Mouse (Mus musculus) adrenal gland, adult 10 weeks (tissue): Measurements from ENCODE around the gene Armcx2. TPM values are rescaled to one million over a fixed set of nuclear protein-coding genes. Genes with fewer than 3 reads are reported as not detected.

ENCODE experiments used
- polyA plus RNA-seq: library from polyadenylated mRNA; stranded (reverse); fragments of 350-450 nt; fragmentation: Illumina TruSeq; extraction: RNeasy Lipid Tissue Mini Kit (QIAGEN cat#74804); gene quantifications from one replicate; pipeline ENCODE4 v1.2.3, GENCODE M21; 2014; ENCODE audit warnings: low read depth, low replicate concordance

Gene Armcx2
- polyA plus RNA-seq = 68.6 TPM

DNA sequence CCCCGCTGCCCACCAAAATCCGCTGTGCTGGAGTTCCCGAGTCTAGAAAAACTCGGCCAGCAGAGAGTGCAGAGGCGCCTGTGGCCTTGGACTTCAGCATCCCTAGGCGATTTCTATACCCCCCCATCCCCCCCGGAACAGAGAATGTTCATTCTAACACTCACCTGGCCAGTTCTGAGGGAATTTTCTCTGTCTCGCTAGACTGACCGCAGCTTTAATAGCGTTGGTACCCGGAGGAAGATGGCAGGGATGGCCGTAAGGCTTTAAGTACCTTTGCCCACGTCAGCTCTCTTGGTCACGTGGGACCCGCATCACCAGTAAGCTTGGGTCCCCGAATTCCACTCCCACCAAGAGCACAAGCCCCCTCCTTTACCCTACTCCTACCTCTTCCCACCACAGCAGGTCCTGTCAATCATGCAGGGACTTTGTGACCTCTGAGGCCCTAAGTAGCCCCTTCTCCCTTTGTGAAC, at the start of gene Armcx2:
TSS of gene Armcx2 (minus strand) at position 467 of the 470 bp plus-strand sequence.

GRCm38 (mm10) chrX:134756434-134757292, 52.4 kb downstream of the Armcx2 start, which contains the start of gene Armcx3:
Gene Armcx3, plus strand, starts transcription at chrX:134756595.

Other genes starting within 250 kb of the Armcx2 start
- gene Btk, start 225.7 kb downstream of the Armcx2 start, polyA plus RNA-seq = 4.1 TPM
- gene Rpl36a, start 223.6 kb downstream of the Armcx2 start, polyA plus RNA-seq = 438 TPM
- gene Gla, start 208.1 kb downstream of the Armcx2 start, polyA plus RNA-seq = 16.2 TPM
- gene Hnrnph2, start 208.0 kb downstream of the Armcx2 start, polyA plus RNA-seq = 277 TPM
- 17.9 TPM for gene Armcx4, start 122.7 kb downstream of the Armcx2 start, polyA plus RNA-seq
- gene Armcx1, start 91.3 kb downstream of the Armcx2 start, polyA plus RNA-seq = 56.6 TPM
- gene Armcx6, start 57.8 kb downstream of the Armcx2 start, polyA plus RNA-seq = 10.7 TPM
- 128 TPM for gene Armcx3, start 52.6 kb downstream of the Armcx2 start, polyA plus RNA-seq
- 0.47 TPM for gene Nxf2, start 155.5 kb upstream of the Armcx2 start, polyA plus RNA-seq
- 48.6 TPM for gene Zmat1, start 200.0 kb upstream of the Armcx2 start, polyA plus RNA-seq